In genomic region chr3:85984537-85984936, GRCm38 (mm10) we compare ENCODE assay signal across 42 mouse cellular contexts. TPM values are rescaled to one million over a fixed set of nuclear protein-coding genes. Genes with fewer than 3 reads are reported as not detected.
"Had no signal": no experiment of that assay in that cellular context is flagged by ENCODE, and none has a peak within 500 bp of the region (broad histone marks: within the 10 kb centered on the region; RNA-seq: fewer than 3 reads in every experiment).

No protein-coding gene starts in this region.

- H3K27me3 ChIP-seq: heart, embryonic 12.5 days; hindbrain, embryonic 12.5 days; kidney, embryonic 15.5 days; limb, embryonic 12.5 days had no signal

- H3K4me2 ChIP-seq: heart, embryonic 12.5 days; hindbrain, embryonic 12.5 days; hindbrain, embryonic 14.5 days; kidney, embryonic 15.5 days; limb, embryonic 12.5 days; liver, embryonic 11.5 days had no signal

- H3K36me3 ChIP-seq: hindbrain, embryonic 10.5 days; hindbrain, embryonic 12.5 days had no signal

- H3K27ac ChIP-seq: gastrocnemius, adult 2 months; heart, embryonic 10.5 days; hindbrain, embryonic 10.5 days; hindbrain, embryonic 12.5 days; hindbrain, embryonic 14.5 days; kidney, embryonic 15.5 days; kidney, postnatal 0 days; limb, embryonic 12.5 days; liver, embryonic 14.5 days had no signal

- H3K9ac ChIP-seq: heart, embryonic 12.5 days; hindbrain, embryonic 12.5 days; hindbrain, embryonic 14.5 days; kidney, embryonic 15.5 days; limb, embryonic 12.5 days; liver, embryonic 14.5 days; liver, postnatal 0 days had no signal

- ATAC-seq: hindbrain, embryonic 16.5 days; inflammation-experienced regulatory T-cells, adult 6 months; liver, postnatal 0 days had no signal

- DNase-seq: gastrocnemius, adult 2 months; gastrocnemius, postnatal 10 days; gastrocnemius, postnatal 25 days; heart, adult 18-20 months; heart, postnatal 10 days; heart, postnatal 4 days; kidney, adult 11 months; kidney, adult 2 months; kidney, adult 9 months; kidney, postnatal 14 days; kidney, postnatal 36 days; layer of hippocampus, adult 9-11 months; layer of hippocampus, postnatal 36 days; left cerebral cortex, postnatal 4 days; liver, postnatal 0 days had no signal

- H3K4me3 ChIP-seq: gastrocnemius, adult 2 months; heart, embryonic 10.5 days; heart, embryonic 12.5 days; hindbrain, embryonic 10.5 days; hindbrain, embryonic 12.5 days; kidney, embryonic 15.5 days; limb, embryonic 12.5 days had no signal

- H3K4me1 ChIP-seq: hindbrain, embryonic 10.5 days; hindbrain, embryonic 12.5 days; limb, embryonic 12.5 days had no signal

- H3K9me3 ChIP-seq: heart, embryonic 10.5 days; hindbrain, embryonic 10.5 days; hindbrain, embryonic 12.5 days; kidney, embryonic 15.5 days; limb, embryonic 12.5 days had no signal

RNA-seq across cellular contexts. Expression of gene Prss48, which starts 17.8 kb away (rescaled TPM):
- total RNA-seq: gastrocnemius, adult 2 months; gastrocnemius, postnatal 10 days; gastrocnemius, postnatal 25 days; gastrocnemius, postnatal 4 days; granulocyte monocyte progenitor cell, adult 5-6 weeks; heart, adult 18-20 months; heart, adult 8-10 months; heart, postnatal 10 days; heart, postnatal 25 days; heart, postnatal 4 days; layer of hippocampus, adult 18-20 months; layer of hippocampus, adult 8-10 months; layer of hippocampus, postnatal 14 days; layer of hippocampus, postnatal 36 days; left cerebral cortex, adult 18-20 months; left cerebral cortex, adult 8-10 months; left cerebral cortex, postnatal 10 days; left cerebral cortex, postnatal 25 days; left cerebral cortex, postnatal 4 days had no signal
- polyA plus RNA-seq: heart, embryonic 10.5 days; heart, embryonic 12.5 days; heart, embryonic 14.5 days; heart, embryonic 16.5 days; hindbrain, embryonic 10.5 days; hindbrain, embryonic 12.5 days; hindbrain, embryonic 16.5 days; inflammation-experienced regulatory T-cells, adult 6 months; kidney, adult 2 months; kidney, postnatal 0 days; large intestine, adult 2 months; limb, embryonic 12.5 days; limb, embryonic 14.5 days; liver, embryonic 14.5 days; liver, postnatal 0 days had no signal
